24 mouse cellular contexts compared by ENCODE assay signal in the genomic region with DNA sequence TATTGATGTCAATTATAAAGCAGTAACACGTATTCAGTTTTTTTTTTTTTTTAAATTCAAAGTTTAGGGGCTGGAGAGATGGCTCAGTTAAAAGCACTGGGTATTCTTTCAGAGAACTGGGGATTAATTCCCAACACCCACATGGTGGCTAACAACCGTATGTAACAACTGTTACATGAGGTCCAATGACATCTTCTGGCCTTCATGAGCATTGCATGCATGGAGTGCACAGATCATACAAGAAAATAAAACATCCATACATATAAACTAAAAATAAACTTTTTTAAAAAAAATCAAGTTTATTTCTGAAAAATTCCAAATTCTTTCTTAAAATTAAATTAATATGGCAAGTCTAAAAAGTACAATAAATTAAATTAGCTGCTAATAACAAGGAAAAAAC. TPM values are rescaled to one million over a fixed set of nuclear protein-coding genes. Genes with fewer than 3 reads are reported as not detected.
DNase-seq lines count a peak whose midpoint lies in the region; ATAC-seq and TF ChIP-seq lines count a peak whose summit lies in the region.
"Had no signal": no experiment of that assay in that cellular context is flagged by ENCODE, and none has a peak within 500 bp of the region (broad histone marks: within the 10 kb centered on the region; RNA-seq: fewer than 3 reads in every experiment).

No protein-coding gene starts in this region.

- no peaks in the 10 kb centered on the region for H3K27me3 ChIP-seq in heart, adult 2 months (ENCODE audit: control insufficient read depth, insufficient read depth, low read length)
- no peaks in the 10 kb centered on the region for H3K27me3 ChIP-seq in heart, embryonic 10.5 days (ENCODE audit: insufficient read depth, poor library complexity, severe bottlenecking)
- no peaks in the 10 kb centered on the region for H3K27me3 ChIP-seq in midbrain, postnatal 0 days (ENCODE audit: insufficient read depth, low read length)
- H3K27me3 ChIP-seq in midbrain, embryonic 10.5 days (ENCODE audit: low read depth, poor library complexity, severe bottlenecking), result no peaks in the 10 kb centered on the region
- no peaks in the 10 kb centered on the region for H3K27me3 ChIP-seq in stomach, postnatal 0 days (ENCODE audit: control insufficient read depth, insufficient read depth, low read length)
- H3K27me3 ChIP-seq: forebrain, embryonic 13.5 days; hindbrain, embryonic 15.5 days had no signal

- no peak overlapping the region for H3K27ac ChIP-seq in heart, adult 2 months
- no peak overlapping the region for H3K27ac ChIP-seq in heart, embryonic 10.5 days
- no peak overlapping the region for H3K27ac ChIP-seq in layer of hippocampus, adult 2 months
- no peak overlapping the region for H3K27ac ChIP-seq in midbrain, postnatal 0 days (ENCODE audit: low read depth, low read length)
- no peak overlapping the region for H3K27ac ChIP-seq in midbrain, embryonic 10.5 days (replicated peaks)
- H3K27ac ChIP-seq in stomach, postnatal 0 days (replicated peaks), result no peak overlapping the region
- H3K27ac ChIP-seq: embryonic facial prominence, embryonic 10.5 days; forebrain, embryonic 13.5 days; hindbrain, embryonic 15.5 days had no signal

- ATAC-seq in midbrain, postnatal 0 days (ENCODE audit: low FRiP score), result no peak
- ATAC-seq in stomach, postnatal 0 days (ENCODE audit: low FRiP score, low TSS enrichment), result no peak
- ATAC-seq: forebrain, embryonic 13.5 days; forebrain, postnatal 0 days had no signal

- peaks cover 1% of the 10 kb centered on the region; the same call in 1 of the 2 replicates for H3K4me1 ChIP-seq in heart, adult 2 months (ENCODE audit: control insufficient read depth, insufficient read depth, low read length)
- H3K4me1 ChIP-seq in heart, embryonic 10.5 days, result peaks cover 4% of the 10 kb centered on the region; the same call in 1 of the 2 replicates
- no peaks in the 10 kb centered on the region for H3K4me1 ChIP-seq in midbrain, postnatal 0 days (ENCODE audit: insufficient read depth, low read length)
- no peaks in the 10 kb centered on the region for H3K4me1 ChIP-seq in midbrain, embryonic 10.5 days
- no peaks in the 10 kb centered on the region for H3K4me1 ChIP-seq in stomach, postnatal 0 days (replicated peaks; ENCODE audit: control insufficient read depth, insufficient read depth)
- H3K4me1 ChIP-seq: embryonic facial prominence, embryonic 10.5 days; forebrain, embryonic 13.5 days; hindbrain, embryonic 15.5 days had no signal

- H3K9ac ChIP-seq in heart, adult 2 months (ENCODE audit: low read depth, low read length), result no peak overlapping the region
- H3K9ac ChIP-seq in midbrain, postnatal 0 days (replicated peaks; ENCODE audit: low read length, poor library complexity, severe bottlenecking), result no peak overlapping the region
- no peak overlapping the region for H3K9ac ChIP-seq in stomach, postnatal 0 days (ENCODE audit: low read length)
- H3K9ac ChIP-seq: forebrain, embryonic 13.5 days; forebrain, postnatal 0 days; hindbrain, embryonic 15.5 days had no signal

- 93% methylated on average over 2 of the region's 2 CpGs for WGBS in heart, adult 2 months
- WGBS in heart, embryonic 10.5 days, result 93% methylated on average over 2 of the region's 2 CpGs
- WGBS in midbrain, postnatal 0 days, result 91% methylated on average over 2 of the region's 2 CpGs
- 96% methylated on average over 2 of the region's 2 CpGs for WGBS in midbrain, embryonic 10.5 days
- WGBS in stomach, postnatal 0 days, result 97% methylated on average over 2 of the region's 2 CpGs

- H3K4me3 ChIP-seq in heart, adult 2 months, result no peak overlapping the region
- H3K4me3 ChIP-seq in heart, embryonic 10.5 days, result no peak overlapping the region
- no peak overlapping the region for H3K4me3 ChIP-seq in layer of hippocampus, adult 2 months
- no peak overlapping the region for H3K4me3 ChIP-seq in midbrain, postnatal 0 days (ENCODE audit: low read depth, low read length)
- no peak overlapping the region for H3K4me3 ChIP-seq in midbrain, embryonic 10.5 days
- no peak overlapping the region for H3K4me3 ChIP-seq in stomach, postnatal 0 days (ENCODE audit: low read depth, low read length)
- H3K4me3 ChIP-seq: embryonic facial prominence, embryonic 10.5 days; forebrain, embryonic 13.5 days; hindbrain, embryonic 15.5 days had no signal

- TF ChIP-seq CTCF in heart, adult 2 months (IDR thresholded peaks at IDR 0.05), result peak; percentile 18; the same call in 1 of the 2 replicates
- peak; percentile 36 for TF ChIP-seq CTCF in layer of hippocampus, adult 2 months (conservative IDR thresholded peaks at IDR 0.05)
- peak; percentile 16; the same call in 1 of the 2 replicates for TF ChIP-seq CTCF in midbrain, postnatal 0 days (IDR thresholded peaks at IDR 0.05)
- peak; percentile 27 for TF ChIP-seq CTCF in stomach, postnatal 0 days (IDR thresholded peaks at IDR 0.05; ENCODE audit: low read depth)

- no peaks in the 10 kb centered on the region for H3K9me3 ChIP-seq in heart, embryonic 10.5 days
- no peaks in the 10 kb centered on the region for H3K9me3 ChIP-seq in midbrain, postnatal 0 days (ENCODE audit: low read length)
- no peaks in the 10 kb centered on the region for H3K9me3 ChIP-seq in midbrain, embryonic 10.5 days (replicated peaks)
- no peaks in the 10 kb centered on the region for H3K9me3 ChIP-seq in stomach, postnatal 0 days (ENCODE audit: control insufficient read depth, low read length)
- H3K9me3 ChIP-seq: embryonic facial prominence, embryonic 10.5 days; forebrain, embryonic 13.5 days; G1E; hindbrain, embryonic 15.5 days had no signal

- no peaks in the 10 kb centered on the region for H3K79me2 ChIP-seq in heart, adult 2 months (replicated peaks; ENCODE audit: control insufficient read depth, insufficient read depth, low read length)

- intact Hi-C loops in heart, adult 2 months (cut with DNase I), result no loop called here

- no peak for TF ChIP-seq POLR2A in heart, adult 2 months (IDR thresholded peaks at IDR 0.05; ENCODE audit: insufficient read depth, low read depth, low read length)

- no peak for DNase-seq in heart, adult 2 months
- DNase-seq in heart, embryonic 10.5 days (ENCODE audit: low spot score), result no peak
- DNase-seq in layer of hippocampus, adult 2 months (ENCODE audit: low spot score in 2 of 2), result no peak
- no peak for DNase-seq in layer of hippocampus, adult 9-11 months
- DNase-seq in midbrain, postnatal 0 days (ENCODE audit: low spot score), result no peak
- no peak for DNase-seq in midbrain, embryonic 10.5 days (ENCODE audit: low spot score)
- no peak for DNase-seq in stomach, postnatal 0 days (ENCODE audit: low spot score)
- no peak for DNase-seq in urinary bladder, adult 2 months (ENCODE audit: low spot score)
- DNase-seq: adrenal gland, adult 2 months; adrenal gland, postnatal 25 days; cerebellum, adult 18-20 months; cerebellum, postnatal 10 days; forebrain, postnatal 0 days; gastrocnemius, postnatal 14 days had no signal

- TF ChIP-seq EP300 in heart, adult 2 months (IDR thresholded peaks at IDR 0.05; ENCODE audit: insufficient read depth, low read depth, low read length), result no peak
- no peak for TF ChIP-seq EP300 in stomach, postnatal 0 days (optimal IDR thresholded peaks at IDR 0.05)

- H3K36me3 ChIP-seq in heart, adult 2 months (ENCODE audit: control insufficient read depth, insufficient read depth, low read length), result no peaks in the 10 kb centered on the region; the same call in 1 of the 2 replicates
- peaks cover 44% of the 10 kb centered on the region for H3K36me3 ChIP-seq in heart, embryonic 10.5 days
- peaks cover 3% of the 10 kb centered on the region; the same call in 1 of the 2 replicates for H3K36me3 ChIP-seq in midbrain, postnatal 0 days (ENCODE audit: insufficient read depth, low read length)
- H3K36me3 ChIP-seq in midbrain, embryonic 10.5 days, result peaks cover 76% of the 10 kb centered on the region
- peaks cover 7% of the 10 kb centered on the region for H3K36me3 ChIP-seq in stomach, postnatal 0 days (ENCODE audit: control insufficient read depth, insufficient read depth, low read length)

- no peak overlapping the region for H3K4me2 ChIP-seq in midbrain, postnatal 0 days (ENCODE audit: low read depth, low read length, poor library complexity, severe bottlenecking)
- no peak overlapping the region for H3K4me2 ChIP-seq in stomach, postnatal 0 days (replicated peaks; ENCODE audit: low read depth)
- H3K4me2 ChIP-seq: forebrain, embryonic 13.5 days; hindbrain, embryonic 15.5 days had no signal

RNA-seq across cellular contexts. Expression of gene Rad50, which starts 25.4 kb away (rescaled TPM):
- total RNA-seq in heart, adult 2 months (2021), result 1 to 10 TPM; 6.8 TPM
- 1.9 and 3.0 TPM in 2 replicates for polyA plus RNA-seq in heart, adult 2 months (2012; rRNA removed)
- 22.0 and 26.5 TPM in 2 replicates for polyA plus RNA-seq in heart, embryonic 10.5 days (2016; fragmentation: Nextera tagmentation; extraction: Ambion mirVana)
- 10 to 100 TPM; 13.0 to 13.7 TPM for total RNA-seq in layer of hippocampus, adult 2 months (2021)
- 5.2 and 5.8 TPM in 2 replicates for total RNA-seq in midbrain, postnatal 0 days (2014; rRNA removed)
- polyA plus RNA-seq in midbrain, postnatal 0 days (2015; fragmentation: Nextera tagmentation; extraction: Ambion mirVana), result 8.9 and 10.0 TPM in 2 replicates
- polyA plus RNA-seq in midbrain, embryonic 10.5 days (2016; fragmentation: Nextera tagmentation; extraction: Ambion mirVana), result 21.2 and 22.6 TPM in 2 replicates
- polyA plus RNA-seq in stomach, postnatal 0 days (2015; fragmentation: Nextera tagmentation; extraction: Ambion mirVana), result 12.4 and 15.7 TPM in 2 replicates
- polyA plus RNA-seq in urinary bladder, adult 2 months (2012; rRNA removed), result 10.2 and 13.9 TPM in 2 replicates

RNA-seq across cellular contexts. Expression of gene Il5, which starts 38.9 kb away (rescaled TPM):
- not detected for total RNA-seq in heart, adult 2 months (2021)
- polyA plus RNA-seq in heart, adult 2 months (2012; rRNA removed), result 0.12 and 0.21 TPM in 2 replicates
- polyA plus RNA-seq in heart, embryonic 10.5 days (2016; fragmentation: Nextera tagmentation; extraction: Ambion mirVana), result not detected in 2 replicates
- not detected for total RNA-seq in layer of hippocampus, adult 2 months (2021)
- total RNA-seq in midbrain, postnatal 0 days (2014; rRNA removed), result not detected in 2 replicates
- polyA plus RNA-seq in midbrain, postnatal 0 days (2015; fragmentation: Nextera tagmentation; extraction: Ambion mirVana), result 0.15 and 0.30 TPM in 2 replicates
- polyA plus RNA-seq in midbrain, embryonic 10.5 days (2016; fragmentation: Nextera tagmentation; extraction: Ambion mirVana), result not detected in 2 replicates
- polyA plus RNA-seq in stomach, postnatal 0 days (2015; fragmentation: Nextera tagmentation; extraction: Ambion mirVana), result not detected in 2 replicates
- polyA plus RNA-seq in urinary bladder, adult 2 months (2012; rRNA removed), result 0.12 and 0.21 TPM in 2 replicates
- total RNA-seq: adrenal gland, adult 2 months; adrenal gland, postnatal 25 days; gastrocnemius, adult 18-20 months; gastrocnemius, postnatal 14 days; heart, postnatal 14 days had no signal
- polyA plus RNA-seq: embryonic facial prominence, embryonic 10.5 days; embryonic facial prominence, embryonic 14.5 days; forebrain, embryonic 13.5 days; G1E; gonadal fat pad, adult 2 months; heart, embryonic 14.5 days; hindbrain, embryonic 11.5 days; hindbrain, embryonic 15.5 days had no signal

RNA-seq across cellular contexts. Expression of gene Il13, which starts 47.2 kb away (rescaled TPM):
- not detected for total RNA-seq in heart, adult 2 months (2021)
- polyA plus RNA-seq in heart, adult 2 months (2012; rRNA removed), result not detected in 2 replicates
- polyA plus RNA-seq in heart, embryonic 10.5 days (2016; fragmentation: Nextera tagmentation; extraction: Ambion mirVana), result not detected in 2 replicates
- not detected for total RNA-seq in layer of hippocampus, adult 2 months (2021)
- total RNA-seq in midbrain, postnatal 0 days (2014; rRNA removed), result not detected in 2 replicates
- not detected in 2 replicates for polyA plus RNA-seq in midbrain, postnatal 0 days (2015; fragmentation: Nextera tagmentation; extraction: Ambion mirVana)
- not detected in 2 replicates for polyA plus RNA-seq in midbrain, embryonic 10.5 days (2016; fragmentation: Nextera tagmentation; extraction: Ambion mirVana)
- polyA plus RNA-seq in stomach, postnatal 0 days (2015; fragmentation: Nextera tagmentation; extraction: Ambion mirVana), result not detected in 2 replicates
- polyA plus RNA-seq in urinary bladder, adult 2 months (2012; rRNA removed), result not detected in 2 replicates
- total RNA-seq: adrenal gland, adult 2 months; adrenal gland, postnatal 25 days; forebrain, postnatal 0 days; gastrocnemius, adult 18-20 months; gastrocnemius, postnatal 14 days; heart, postnatal 14 days had no signal
- polyA plus RNA-seq: adrenal gland, adult 2 months; embryonic facial prominence, embryonic 10.5 days; embryonic facial prominence, embryonic 14.5 days; forebrain, embryonic 13.5 days; forebrain, postnatal 0 days; G1E; heart, embryonic 14.5 days; hindbrain, embryonic 11.5 days; hindbrain, embryonic 15.5 days had no signal
